Mouse (Mus musculus) adrenal gland (tissue): ENCODE results near the gene A630095N17Rik.
"Not testable (repeated sequence)": the region's sequence is repeated elsewhere in the genome, so short reads cannot be mapped to it uniquely, and the experiment has no call there.

ENCODE experiments used
- intact Hi-C: fragments of 180-260 bp; cut with DNase I; formaldehyde crosslinking; loops from one replicate; pipeline ENCODE4 v1.15.1; 2025

A630095N17Rik gene

GRCm38 (mm10) chr1:75244175-75244826 is 12.4 kb upstream of the A630095N17Rik start:
- intact Hi-C loops, result no loop called here

GRCm38 (mm10) chr1:75243411-75243810 is 11.5 kb upstream of the A630095N17Rik start:
- intact Hi-C loops, result no loop called here

- intact Hi-C loops, result no loop called here
Measured at GRCm38 (mm10) chr1:75239591-75239990, 7.7 kb upstream of the A630095N17Rik start.

GRCm38 (mm10) chr1:75236117-75237050 is 4.5 kb upstream of the A630095N17Rik start, which contains the start of gene Dnajb2:
Gene Dnajb2 (plus strand): TSS chr1:75236406.
- intact Hi-C loops, result no loop called here

- intact Hi-C loops, result no loop called here
Measured at GRCm38 (mm10) chr1:75234606-75235005, 2.7 kb upstream of the A630095N17Rik start.

GRCm38 (mm10) chr1:75232489-75232888 is 587 bp upstream of the A630095N17Rik start:
- intact Hi-C loops, result not testable (repeated sequence)

GRCm38 (mm10) chr1:75231224-75231623 is 678 bp downstream of the A630095N17Rik start:
- intact Hi-C loops, result no loop called here

- intact Hi-C loops, result no loop called here
Measured at GRCm38 (mm10) chr1:75230335-75230994, 1.4 kb downstream of the A630095N17Rik start.

- intact Hi-C loops, result no loop called here
Measured at GRCm38 (mm10) chr1:75229158-75229557, 2.7 kb downstream of the A630095N17Rik start.

- intact Hi-C loops, result no loop called here
Measured at GRCm38 (mm10) chr1:75227653-75228052, 4.2 kb downstream of the A630095N17Rik start.

GRCm38 (mm10) chr1:75226138-75226537 is 5.8 kb downstream of the A630095N17Rik start:
- intact Hi-C loops, result no loop called here

- intact Hi-C loops, result no loop called here
Measured at GRCm38 (mm10) chr1:75225473-75225872, 6.4 kb downstream of the A630095N17Rik start.

- intact Hi-C loops, result no loop called here
Measured at GRCm38 (mm10) chr1:75223532-75223931, 8.4 kb downstream of the A630095N17Rik start.

GRCm38 (mm10) chr1:75222926-75223325 is 9.0 kb downstream of the A630095N17Rik start:
- intact Hi-C loops, result no loop called here

- intact Hi-C loops, result no loop called here
Measured at GRCm38 (mm10) chr1:75221538-75221937, 10.4 kb downstream of the A630095N17Rik start.

- intact Hi-C loops, result no loop called here
Measured at GRCm38 (mm10) chr1:75219531-75219930, 12.4 kb downstream of the A630095N17Rik start, which contains the start of gene Tuba4a. Gene Tuba4a (minus strand): TSS chr1:75219865.

- intact Hi-C loops, result no loop called here
Measured at GRCm38 (mm10) chr1:75219078-75219477, 12.8 kb downstream of the A630095N17Rik start.

GRCm38 (mm10) chr1:75218227-75219001 is 13.5 kb downstream of the A630095N17Rik start:
- intact Hi-C loops, result no loop called here

GRCm38 (mm10) chr1:75217893-75218226 is 14.0 kb downstream of the A630095N17Rik start:
- intact Hi-C loops, result no loop called here

GRCm38 (mm10) chr1:75216797-75217585 is 14.9 kb downstream of the A630095N17Rik start:
- intact Hi-C loops, result no loop called here
